Mouse (Mus musculus): ENCODE results near the gene Gng4.

- TF ChIP-seq CTCF (IDR thresholded peaks at IDR 0.05; ENCODE audit: borderline replicate concordance, insufficient read depth, low read depth, low read length) (no peak), POLR2A (IDR thresholded peaks at IDR 0.05; ENCODE audit: borderline replicate concordance, insufficient read depth, low read length) (no peak)
These were observed 6.8 kb upstream of the Gng4 start for GRCm38 (mm10) chr13:13777052-13777451.

All from cerebellum, adult 2 months (tissue).